Mouse (Mus musculus) erythroblast, embryonic 14.5 days (primary cell): ENCODE results near the gene Ica1.

Experiments
- GATA1 ChIP-seq: IDR thresholded peaks from 2 replicates; pipeline ENCODE4 v1.6.1; 2012; ENCODE audit warnings: low read length, inconsistent platforms, mixed read lengths
- TAL1 ChIP-seq: IDR thresholded peaks from 3 replicates; pipeline ENCODE4 v1.6.1; 2012; ENCODE audit warnings: low read length, inconsistent platforms, mixed read lengths

- TF ChIP-seq TAL1 (no peak), GATA1 (no peak)
Measured at GRCm38 (mm10) chr6:8736493-8736820, 41.8 kb downstream of the Ica1 start.
